Mouse (Mus musculus): ENCODE measurements at regions not wholly inside any gene's neighbourhood (a gene's known extent, or its start where the extent isn't known, plus 50 kb on each side); places are given as distances from the start of the nearest gene placed in this dataset.
"Not testable (repeated sequence)": the region's sequence is repeated elsewhere in the genome, so short reads cannot be mapped to it uniquely, and the experiment has no call there.

- WGBS = 74% methylated on average over 3 of the region's 3 CpGs
- no peak for TF ChIP-seq CTCF (IDR thresholded peaks at IDR 0.05; ENCODE audit: insufficient read depth, low read depth, low read length)
- no peak for TF ChIP-seq POLR2A (IDR thresholded peaks at IDR 0.05; ENCODE audit: insufficient read depth, low read depth, low read length)
Measured at GRCm38 (mm10) chr3:18802794-18803193, 825.7 kb downstream of the 1700064H15Rik start.

GRCm38 (mm10) chr3:18828788-18829320, 799.6 kb downstream of the 1700064H15Rik start:
- H3K27ac ChIP-seq (ENCODE audit: insufficient read depth, low read depth, low read length); H3K4me3 ChIP-seq (ENCODE audit: insufficient read depth, low read depth, low read length); H3K4me1 ChIP-seq (ENCODE audit: control insufficient read depth, insufficient read depth, low read length): not testable (repeated sequence)
- 40% methylated on average over 2 of the region's 2 CpGs for WGBS

More at GRCm38 (mm10) chr3:18802794-18803193, 825.7 kb downstream of the 1700064H15Rik start:
- Histone ChIP-seq H3K4me1 (ENCODE audit: control insufficient read depth, insufficient read depth, low read length) (no peaks in the 10 kb centered on the region), H3K4me3 (ENCODE audit: insufficient read depth, low read depth, low read length) (no peak overlapping the region), H3K27ac (ENCODE audit: insufficient read depth, low read depth, low read length) (no peak overlapping the region)

GRCm38 (mm10) chr3:18868117-18868739, 760.2 kb downstream of the 1700064H15Rik start:
- no peak overlapping the region for H3K27ac ChIP-seq (ENCODE audit: insufficient read depth, low read depth, low read length)
- H3K4me3 ChIP-seq (ENCODE audit: insufficient read depth, low read depth, low read length) = no peak overlapping the region
- H3K4me1 ChIP-seq (ENCODE audit: control insufficient read depth, insufficient read depth, low read length) = no peaks in the 10 kb centered on the region
- 81% methylated on average over 4 of the region's 4 CpGs for WGBS
- no peak for TF ChIP-seq POLR2A (IDR thresholded peaks at IDR 0.05; ENCODE audit: insufficient read depth, low read depth, low read length)
- no peak for TF ChIP-seq CTCF (IDR thresholded peaks at IDR 0.05; ENCODE audit: insufficient read depth, low read depth, low read length)

GRCm38 (mm10) chr3:18868758-18869157, 759.7 kb downstream of the 1700064H15Rik start:
- H3K4me3 ChIP-seq (ENCODE audit: insufficient read depth, low read depth, low read length) = no peak overlapping the region
- TF ChIP-seq CTCF (IDR thresholded peaks at IDR 0.05; ENCODE audit: insufficient read depth, low read depth, low read length) = no peak
- no peaks in the 10 kb centered on the region for H3K4me1 ChIP-seq (ENCODE audit: control insufficient read depth, insufficient read depth, low read length)
- WGBS = 65% methylated on average over 2 of the region's 2 CpGs
- no peak overlapping the region for H3K27ac ChIP-seq (ENCODE audit: insufficient read depth, low read depth, low read length)

- H3K27ac ChIP-seq (ENCODE audit: insufficient read depth, low read depth, low read length) = no peak overlapping the region
- no peaks in the 10 kb centered on the region for H3K4me1 ChIP-seq (ENCODE audit: control insufficient read depth, insufficient read depth, low read length)
- TF ChIP-seq POLR2A (IDR thresholded peaks at IDR 0.05; ENCODE audit: insufficient read depth, low read depth, low read length) (no peak), CTCF (IDR thresholded peaks at IDR 0.05; ENCODE audit: insufficient read depth, low read depth, low read length) (no peak)
- WGBS = 100% methylated on average over 1 of the region's 1 CpGs
- H3K4me3 ChIP-seq (ENCODE audit: insufficient read depth, low read depth, low read length) = no peak overlapping the region
Measured at GRCm38 (mm10) chr3:18877060-18877459, 751.4 kb downstream of the 1700064H15Rik start.

GRCm38 (mm10) chr3:18877572-18877971, 750.9 kb downstream of the 1700064H15Rik start:
- Histone ChIP-seq H3K4me3 (ENCODE audit: insufficient read depth, low read depth, low read length) (no peak overlapping the region), H3K4me1 (ENCODE audit: control insufficient read depth, insufficient read depth, low read length) (no peaks in the 10 kb centered on the region), H3K27ac (ENCODE audit: insufficient read depth, low read depth, low read length) (no peak overlapping the region)
- TF ChIP-seq POLR2A (IDR thresholded peaks at IDR 0.05; ENCODE audit: insufficient read depth, low read depth, low read length) (no peak), CTCF (IDR thresholded peaks at IDR 0.05; ENCODE audit: insufficient read depth, low read depth, low read length) (no peak)
- WGBS = 83% methylated on average over 3 of the region's 3 CpGs

GRCm38 (mm10) chr3:18881186-18881585, 747.3 kb downstream of the 1700064H15Rik start:
- H3K27ac ChIP-seq (ENCODE audit: insufficient read depth, low read depth, low read length) = no peak overlapping the region
- TF ChIP-seq CTCF (IDR thresholded peaks at IDR 0.05; ENCODE audit: insufficient read depth, low read depth, low read length) = no peak
- TF ChIP-seq POLR2A (IDR thresholded peaks at IDR 0.05; ENCODE audit: insufficient read depth, low read depth, low read length) = no peak
- H3K4me1 ChIP-seq (ENCODE audit: control insufficient read depth, insufficient read depth, low read length) = no peaks in the 10 kb centered on the region
- H3K4me3 ChIP-seq (ENCODE audit: insufficient read depth, low read depth, low read length) = no peak overlapping the region
- WGBS = 84% methylated on average over 2 of the region's 2 CpGs

- Histone ChIP-seq H3K4me1 (ENCODE audit: control insufficient read depth, insufficient read depth, low read length) (no peaks in the 10 kb centered on the region), H3K27ac (ENCODE audit: insufficient read depth, low read depth, low read length) (no peak overlapping the region), H3K4me3 (ENCODE audit: insufficient read depth, low read depth, low read length) (no peak overlapping the region)
- no peak for TF ChIP-seq POLR2A (IDR thresholded peaks at IDR 0.05; ENCODE audit: insufficient read depth, low read depth, low read length)
- TF ChIP-seq CTCF (IDR thresholded peaks at IDR 0.05; ENCODE audit: insufficient read depth, low read depth, low read length) = no peak
- 94% methylated on average over 2 of the region's 2 CpGs for WGBS
Measured at GRCm38 (mm10) chr3:18892813-18893212, 735.7 kb downstream of the 1700064H15Rik start.

- H3K27ac ChIP-seq (ENCODE audit: insufficient read depth, low read depth, low read length) = no peak overlapping the region
- H3K4me3 ChIP-seq (ENCODE audit: insufficient read depth, low read depth, low read length) = no peak overlapping the region
- no peaks in the 10 kb centered on the region for H3K4me1 ChIP-seq (ENCODE audit: control insufficient read depth, insufficient read depth, low read length)
- 18% methylated on average over 3 of the region's 3 CpGs for WGBS
- no peak for TF ChIP-seq POLR2A (IDR thresholded peaks at IDR 0.05; ENCODE audit: insufficient read depth, low read depth, low read length)
- no peak for TF ChIP-seq CTCF (IDR thresholded peaks at IDR 0.05; ENCODE audit: insufficient read depth, low read depth, low read length)
Measured at GRCm38 (mm10) chr3:18905769-18906168, 722.7 kb downstream of the 1700064H15Rik start.

- Histone ChIP-seq H3K4me3 (ENCODE audit: insufficient read depth, low read depth, low read length) (no peak overlapping the region), H3K4me1 (ENCODE audit: control insufficient read depth, insufficient read depth, low read length) (no peaks in the 10 kb centered on the region), H3K27ac (ENCODE audit: insufficient read depth, low read depth, low read length) (no peak overlapping the region)
- WGBS = 41% methylated on average over 5 of the region's 5 CpGs
- no peak for TF ChIP-seq CTCF (IDR thresholded peaks at IDR 0.05; ENCODE audit: insufficient read depth, low read depth, low read length)
- no peak for TF ChIP-seq POLR2A (IDR thresholded peaks at IDR 0.05; ENCODE audit: insufficient read depth, low read depth, low read length)
Measured at GRCm38 (mm10) chr3:18906210-18906609, 722.3 kb downstream of the 1700064H15Rik start.

Measured in olfactory bulb, adult 2 months (tissue).